Mouse (Mus musculus) heart, adult 18-20 months (tissue): ENCODE results near the gene Slc16a3. TPM values are rescaled to one million over a fixed set of nuclear protein-coding genes. Genes with fewer than 3 reads are reported as not detected.

Source experiments
- DNase-seq, 2 experiments: peaks; one replicate each; pipeline ENCODE4 v3.0.0; 2021 to 2022; ENCODE audit warnings: mixed read lengths in 1 of 2
- total RNA-seq, 2 experiments: library from RNA; stranded (reverse); gene quantifications; 2 replicates each; pipeline ENCODE4 v1.2.3; 2021

The Slc16a3 gene
- total RNA-seq, 2 experiments from 2014 or later: 0.77 to 0.87 TPM

DNA sequence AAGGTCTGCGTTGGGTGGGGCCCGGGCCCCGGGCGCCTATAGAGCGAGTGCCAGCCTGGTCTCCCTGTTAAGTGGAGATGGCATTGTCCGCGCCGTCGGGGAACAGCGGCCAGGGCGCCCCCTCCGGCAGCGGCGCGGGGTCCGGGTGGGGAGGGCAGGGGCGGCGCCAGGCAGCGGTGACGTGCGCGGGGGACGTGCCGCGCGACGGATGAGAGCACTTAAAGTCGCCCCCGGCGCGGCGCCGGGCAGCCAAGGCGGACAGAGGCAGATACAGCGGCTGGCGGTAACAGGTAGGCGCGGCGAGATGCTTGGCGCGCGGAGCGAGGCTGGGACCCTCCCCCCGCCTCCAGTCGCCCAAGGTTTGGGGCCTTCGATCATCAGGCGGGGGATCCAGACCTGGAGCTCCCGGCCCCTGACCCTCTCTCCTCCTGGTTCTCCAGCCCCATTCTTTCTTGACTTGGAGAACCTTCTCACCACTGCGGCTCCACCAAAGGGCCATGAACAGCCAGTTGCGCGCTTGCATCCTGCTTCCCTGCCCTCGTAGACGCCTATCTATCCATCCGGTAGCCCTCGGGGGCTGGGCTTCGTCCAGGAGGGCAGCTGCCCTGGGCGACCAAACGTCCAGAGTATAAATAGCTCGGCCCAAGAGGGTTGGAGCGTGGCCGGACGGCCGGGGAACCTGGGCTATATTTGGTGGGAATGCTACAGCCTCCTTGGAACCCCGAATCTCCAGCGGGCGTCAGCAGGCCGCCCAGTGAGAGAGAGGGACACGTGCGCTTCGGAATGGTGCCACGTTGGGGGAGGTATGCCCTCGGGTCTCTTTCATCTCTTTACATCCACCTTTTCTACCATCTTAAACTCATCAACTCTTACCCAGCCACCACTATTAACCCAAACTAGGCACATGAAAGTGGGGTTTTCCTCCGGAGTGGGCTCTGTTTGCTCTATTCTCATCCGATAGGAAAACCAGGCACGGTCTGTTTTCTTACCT is 876 bp downstream of the Slc16a3 start:
- DNase-seq: peak; percentile 45 to 48

GRCm38 (mm10) chr11:120949863-120950262 is 1.6 kb downstream of the Slc16a3 start:
- no peak for DNase-seq

DNA sequence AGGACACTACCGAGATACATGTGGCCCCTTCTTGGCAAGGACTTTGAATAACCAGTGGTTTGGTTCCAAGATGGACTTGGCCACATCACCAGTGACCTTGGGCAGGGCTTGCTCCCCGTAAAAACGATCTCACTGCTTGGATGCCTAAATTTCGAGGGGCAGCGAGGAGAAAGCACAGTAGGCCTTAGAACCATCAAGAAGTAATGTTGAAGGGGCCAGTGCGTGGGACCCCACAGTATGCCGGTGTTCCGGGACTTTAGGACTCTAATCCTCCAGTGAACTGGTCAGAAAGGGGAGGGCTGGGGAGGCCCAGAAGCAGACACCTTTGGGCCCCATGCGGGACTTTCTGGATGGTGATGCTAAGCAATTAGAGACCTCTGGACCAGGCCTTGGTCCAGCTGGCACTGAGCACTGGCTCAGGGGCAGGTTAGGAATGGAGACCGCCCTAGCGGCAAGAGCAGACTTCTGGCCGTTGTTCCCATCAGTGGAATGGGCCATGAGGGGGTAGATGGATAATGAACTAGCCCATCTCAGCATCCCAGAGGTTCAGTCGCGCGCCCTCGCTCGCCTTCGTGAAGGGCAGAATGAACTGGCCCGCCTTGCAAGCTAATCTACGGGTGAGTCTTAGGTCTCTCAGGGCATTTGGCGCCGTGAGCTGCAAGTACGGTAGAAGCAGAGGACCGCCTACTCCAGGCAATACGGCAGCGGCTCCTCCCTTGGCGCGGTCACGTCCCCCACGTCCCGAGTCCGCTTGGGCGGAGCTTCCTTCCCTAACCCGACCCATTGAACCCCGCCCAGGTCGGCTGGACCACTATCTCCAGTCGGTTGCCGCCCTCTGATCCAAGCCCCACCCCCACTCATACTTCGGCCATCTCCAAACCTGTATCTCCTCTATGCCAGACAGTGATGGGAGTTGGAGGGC is 2.3 kb downstream of the Slc16a3 start:
- peak; percentile 93 to 96 for DNase-seq

GRCm38 (mm10) chr11:120951237-120951636 is 3.0 kb downstream of the Slc16a3 start:
- no peak for DNase-seq

- DNase-seq: no peak
Observed at GRCm38 (mm10) chr11:120951731-120952730, 3.8 kb downstream of the Slc16a3 start.

- no peak for DNase-seq
Observed at GRCm38 (mm10) chr11:120954936-120955335, 6.7 kb downstream of the Slc16a3 start.

GRCm38 (mm10) chr11:120955701-120956100 is 7.4 kb downstream of the Slc16a3 start:
- no peak for DNase-seq

DNA sequence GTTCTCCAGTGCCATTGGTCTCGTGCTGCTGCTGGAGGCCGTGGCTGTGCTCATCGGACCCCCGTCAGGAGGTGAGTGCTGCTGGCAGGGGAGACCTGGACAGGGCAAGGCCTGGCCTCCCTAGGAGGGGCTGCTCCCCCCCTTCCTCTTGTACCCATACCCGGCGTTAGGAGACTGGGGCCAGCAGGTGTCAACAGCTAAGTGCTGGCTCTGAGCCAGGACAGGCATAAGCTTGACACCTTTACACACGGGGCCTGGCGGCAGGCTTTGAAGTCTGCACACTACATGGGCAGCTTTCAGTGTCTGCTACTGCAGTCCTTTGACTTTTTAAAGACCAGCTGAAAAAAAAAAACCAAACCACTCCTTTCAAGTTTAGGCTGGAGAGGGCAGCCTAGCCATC is 8.8 kb downstream of the Slc16a3 start:
- no peak for DNase-seq

DNA sequence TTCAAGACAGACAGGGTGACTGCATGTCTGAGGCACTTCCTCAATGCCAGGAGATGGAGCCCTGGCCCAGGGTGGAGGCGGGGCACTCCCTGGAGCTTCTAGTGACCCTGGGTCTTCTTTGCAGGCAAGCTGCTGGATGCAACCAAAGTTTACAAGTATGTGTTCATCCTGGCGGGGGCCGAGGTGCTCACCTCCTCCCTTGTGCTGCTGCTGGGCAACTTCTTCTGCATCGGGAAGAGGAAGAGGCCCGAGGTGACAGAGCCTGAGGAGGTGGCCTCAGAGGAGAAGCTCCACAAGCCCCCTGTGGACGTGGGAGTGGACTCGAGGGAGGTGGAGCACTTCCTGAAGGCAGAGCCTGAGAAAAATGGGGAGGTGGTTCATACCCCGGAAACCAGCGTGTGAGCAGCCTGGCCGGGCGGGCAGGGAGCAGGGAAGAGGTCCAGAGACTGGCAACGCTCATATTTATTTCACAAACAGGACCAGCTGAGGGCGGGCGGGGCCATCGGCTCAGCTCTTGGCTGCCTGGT is 9.5 kb downstream of the Slc16a3 start:
- peak; percentile 39 to 49 for DNase-seq

GRCm38 (mm10) chr11:120959066-120959465 is 10.8 kb downstream of the Slc16a3 start:
- no peak for DNase-seq

DNA sequence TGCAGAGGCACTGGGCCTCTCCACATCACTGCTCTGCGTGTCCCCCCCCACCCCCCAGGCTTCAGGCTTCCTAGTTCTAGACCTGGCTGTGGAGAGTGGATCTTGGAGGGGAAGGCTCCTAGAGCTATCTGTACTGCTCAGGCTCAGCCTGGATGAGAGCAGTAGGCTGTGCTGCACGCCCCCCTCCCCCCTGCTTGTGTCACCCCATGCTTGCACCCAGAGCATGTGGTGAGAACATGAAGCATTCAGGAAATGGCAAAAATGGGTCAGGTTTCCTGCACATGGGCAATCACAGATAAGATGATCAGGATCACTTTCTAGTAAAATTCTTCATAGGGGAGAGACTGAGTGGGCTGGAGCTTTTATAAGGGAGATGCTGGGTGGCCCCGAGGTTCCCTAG is 11.3 kb downstream of the Slc16a3 start:
- no peak for DNase-seq

GRCm38 (mm10) chr11:120960248-120960647 is 12.0 kb downstream of the Slc16a3 start:
- DNase-seq: no peak

DNA sequence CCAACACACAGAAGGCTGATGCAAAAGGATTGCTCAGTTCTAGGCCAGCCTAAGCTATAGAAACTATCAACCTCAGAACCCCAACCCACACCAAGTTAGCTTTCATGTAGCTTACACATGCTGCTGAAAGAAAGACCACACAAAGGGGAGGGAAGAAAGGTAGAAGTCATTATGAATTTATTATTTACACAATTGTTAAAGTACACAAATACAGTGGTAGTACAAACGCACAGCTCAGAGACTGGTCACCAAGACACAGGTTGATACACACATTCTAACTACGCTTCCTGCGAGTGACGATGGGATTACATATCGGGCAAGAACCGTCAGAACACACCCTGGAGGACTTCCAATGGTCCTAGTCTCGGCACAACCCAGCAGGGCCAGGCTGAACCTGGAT is 13.3 kb downstream of the Slc16a3 start:
- DNase-seq: no peak

DNA sequence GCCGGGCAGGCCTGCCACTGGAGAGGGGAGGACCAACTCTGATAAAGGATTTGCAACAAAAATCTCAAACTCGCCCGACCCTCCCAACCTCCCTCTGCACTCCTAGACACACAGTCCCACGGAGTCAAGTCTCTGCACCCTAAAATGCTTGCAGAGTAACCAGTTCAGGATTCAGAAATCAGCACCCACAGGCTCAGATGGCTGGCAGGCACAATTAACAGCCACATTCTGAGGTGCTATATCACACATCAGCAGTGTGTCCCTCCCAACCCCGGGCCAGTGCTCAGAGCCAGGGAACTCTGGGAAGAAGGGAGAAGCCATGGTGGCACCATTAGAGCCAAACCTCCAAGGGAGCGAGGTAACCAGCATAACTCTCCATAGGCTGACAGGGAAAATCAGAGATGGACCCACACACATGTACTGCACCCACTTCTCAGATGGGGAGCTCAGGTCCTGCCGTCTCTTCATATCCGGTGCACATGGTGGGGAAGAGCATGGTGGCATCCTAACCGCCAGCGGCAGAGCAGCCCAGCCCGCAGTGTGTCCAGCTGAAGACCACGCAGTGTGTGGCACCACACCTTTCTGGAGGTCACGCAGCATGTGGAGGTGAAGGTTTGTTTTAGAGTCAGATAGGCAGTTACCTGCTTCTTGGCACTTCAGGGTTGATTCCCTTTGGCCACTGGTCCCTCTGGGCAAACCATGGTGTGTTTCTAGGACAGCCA is 13.9 kb downstream of the Slc16a3 start:
- DNase-seq: no peak

DNA sequence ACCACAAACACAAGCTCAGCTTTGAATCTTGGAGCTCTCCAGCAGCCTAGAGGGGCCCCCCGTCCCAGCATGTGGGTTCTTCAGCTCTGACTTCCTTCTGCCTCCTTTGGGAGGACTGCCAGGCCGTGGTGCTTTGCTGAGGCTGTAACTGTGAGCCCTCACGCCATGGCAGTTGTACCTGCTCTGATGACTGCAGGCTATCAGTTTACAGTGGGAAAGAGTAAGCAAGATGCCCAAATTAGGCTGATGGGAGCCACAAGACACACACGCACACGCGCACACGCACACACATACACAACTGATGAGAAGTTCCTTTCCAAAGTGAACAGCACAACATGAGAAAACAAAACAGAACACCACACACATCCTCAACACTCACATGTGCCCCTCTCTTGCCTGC is 14.6 kb downstream of the Slc16a3 start:
- no peak for DNase-seq

DNA sequence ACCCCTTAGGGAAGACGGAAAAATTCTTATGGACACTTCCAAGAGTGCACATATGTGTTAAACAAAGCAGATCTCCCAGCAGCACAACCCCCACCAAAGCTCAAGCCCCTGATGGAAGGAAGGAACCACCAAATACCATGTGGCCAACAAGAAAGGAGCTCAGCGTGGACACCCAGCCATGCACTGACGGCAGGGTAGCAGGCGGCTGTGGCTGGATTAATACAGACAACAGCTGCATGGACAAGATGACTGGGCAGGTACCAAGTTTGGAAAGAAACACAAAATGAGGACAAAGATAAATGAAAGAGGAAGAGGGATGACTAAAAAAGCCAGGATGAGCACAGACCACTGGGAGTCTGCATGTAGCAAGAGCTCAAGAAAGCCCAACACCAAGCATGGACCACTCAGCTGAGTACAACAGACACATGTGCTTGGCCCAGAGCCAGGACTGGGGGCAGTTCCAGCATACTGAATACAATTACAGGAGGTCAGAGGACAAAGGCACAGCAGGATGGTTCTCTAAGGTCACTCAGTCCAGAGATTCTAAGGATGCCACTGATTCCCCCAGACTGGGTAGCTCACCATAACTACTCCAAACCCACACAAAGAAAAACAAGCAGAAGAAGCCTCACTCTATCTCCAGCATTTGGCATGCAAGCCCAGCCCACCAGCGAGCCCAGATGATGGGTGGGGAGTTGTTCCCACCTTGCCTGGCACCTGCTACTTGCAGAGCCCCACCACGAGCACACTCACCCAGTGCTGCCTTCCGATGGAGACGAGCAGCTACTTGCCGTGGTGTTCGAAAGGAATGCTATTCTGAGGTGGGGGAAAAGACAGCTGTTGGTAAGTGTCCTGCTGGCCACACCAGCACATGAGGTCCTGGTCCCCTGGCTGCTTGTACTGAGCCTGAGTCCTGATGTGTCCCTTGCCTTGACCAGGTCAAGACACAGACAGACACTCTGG is 16.2 kb downstream of the Slc16a3 start:
- no peak for DNase-seq

DNA sequence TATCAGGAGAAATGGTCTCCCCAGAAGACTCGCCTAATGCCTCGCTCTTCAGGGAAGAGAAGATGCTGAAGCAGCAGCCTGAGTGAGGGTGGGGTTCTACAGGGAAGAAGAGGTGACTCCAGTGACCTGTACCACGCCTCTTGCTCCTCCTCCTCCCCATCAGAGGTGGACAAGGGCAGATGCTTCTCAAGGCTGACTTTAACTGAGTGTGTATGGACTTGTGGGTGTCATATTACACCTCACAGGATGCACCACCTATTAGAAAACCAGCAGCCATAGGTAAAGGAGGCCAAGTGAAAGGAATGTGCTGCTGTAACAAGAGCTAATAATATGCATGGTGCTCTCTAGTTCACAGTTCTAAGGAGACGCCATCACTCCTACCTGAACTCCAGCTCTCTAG is 17.3 kb downstream of the Slc16a3 start:
- no peak for DNase-seq

GRCm38 (mm10) chr11:120969742-120970141 is 21.5 kb downstream of the Slc16a3 start:
- DNase-seq: no peak

GRCm38 (mm10) chr11:120971237-120971636 is 23.0 kb downstream of the Slc16a3 start:
- no peak for DNase-seq
